Mouse (Mus musculus) limb, embryonic 11.5 days (tissue): ENCODE measurements around the gene Pnkd. TPM values are rescaled to one million over a fixed set of nuclear protein-coding genes. Genes with fewer than 3 reads are reported as not detected.

ENCODE experiments used
- ATAC-seq: fragments of 200-750 bp; cut with Nextera tagmentation; 2 replicates; pipeline ENCODE4 v1.8.0; 2017; ENCODE audit warnings: low read depth; ENCODE audit not compliant: insufficient number of reproducible peaks, low FRiP score, low TSS enrichment
- DNase-seq: peaks from one replicate; pipeline ENCODE4 v3.0.0-alpha.2; 2015; ENCODE audit warnings: low spot score
- H3K27ac ChIP-seq: fragments of 300-500 bp; sonication (generic); replicated peaks from 2 replicates; pipeline ENCODE4 v1.5.1; 2014; ENCODE audit warnings: low read depth, mild to moderate bottlenecking, low read length
- H3K27me3 ChIP-seq: fragments of 300-500 bp; sonication (generic); 2 replicates; pipeline ENCODE4 v1.6.1; 2014; ENCODE audit warnings: mild to moderate bottlenecking, low read length, mixed read lengths; ENCODE audit not compliant: control insufficient read depth, insufficient read depth
- H3K36me3 ChIP-seq: fragments of 300-500 bp; sonication (generic); 2 replicates; pipeline ENCODE4 v1.6.1; 2014; ENCODE audit warnings: mild to moderate bottlenecking, low read length, moderate library complexity, mixed read lengths; ENCODE audit not compliant: control insufficient read depth, insufficient read depth
- H3K4me1 ChIP-seq: fragments of 300-500 bp; sonication (generic); 2 replicates; pipeline ENCODE4 v1.6.1; 2014; ENCODE audit warnings: low read length, mixed read lengths; ENCODE audit not compliant: control insufficient read depth, insufficient read depth
- H3K4me2 ChIP-seq: fragments of 300-500 bp; sonication (generic); 2 replicates; pipeline ENCODE4 v1.6.1; 2014; ENCODE audit warnings: low read depth, mild to moderate bottlenecking, moderate library complexity; ENCODE audit not compliant: severe bottlenecking
- H3K4me3 ChIP-seq: fragments of 300-500 bp; sonication (generic); 2 replicates; pipeline ENCODE4 v1.5.1; 2014; ENCODE audit warnings: low read depth, low read length
- H3K9ac ChIP-seq: fragments of 300-500 bp; sonication (generic); 2 replicates; pipeline ENCODE4 v1.6.1; 2014; ENCODE audit warnings: mild to moderate bottlenecking, low read length
- H3K9me3 ChIP-seq: fragments of 300-500 bp; sonication (generic); 2 replicates; pipeline ENCODE4 v1.6.1; 2016; ENCODE audit warnings: low read length; ENCODE audit not compliant: control insufficient read depth
- WGBS: fragments of 180-500 bp; shearing (Covaris S2); extraction: QIAGEN DNeasy Blood & Tissue Kit; methylation state at CpG from one replicate; pipeline ENCODE4 v1.1.7; 2014; 5-methylcytosine and 5-hydroxymethylcytosine counted together
- polyA plus RNA-seq: library from polyadenylated mRNA; unstranded; fragments of >200 nt; fragmentation: Nextera tagmentation; extraction: Ambion mirVana; gene quantifications from 2 replicates; pipeline ENCODE4 v1.2.1, GENCODE M21; 2014

Gene Pnkd
- polyA plus RNA-seq, 1 experiment from 2014 or later: 119 TPM

- Histone ChIP-seq H3K27me3 (no peaks in the 10 kb centered on the region), H3K36me3 (no peaks in the 10 kb centered on the region), H3K9ac (no peak within 1 kb of the TSS), H3K4me2 (no peak within 1 kb of the TSS), H3K9me3 (no peaks in the 10 kb centered on the region), H3K4me3 (no peak within 1 kb of the TSS), H3K4me1 (peaks cover 4% of the 10 kb centered on the region; the same call in 1 of the 2 replicates), H3K27ac (no peak within 1 kb of the TSS)
- DNase-seq (no peak), ATAC-seq (no peak)
- 66% methylated on average over 8 of the region's 8 CpGs for WGBS
Measured at GRCm38 (mm10) chr1:74374980-74375379, 90.2 kb downstream of the Pnkd start, which contains the start of gene Slc11a1. Gene Slc11a1 (plus strand): TSS chr1:74375195.

- 83% methylated on average over 10 of the region's 10 CpGs for WGBS
- Histone ChIP-seq H3K4me1 (peaks cover 4% of the 10 kb centered on the region; the same call in 1 of the 2 replicates), H3K4me3 (no peak overlapping the region), H3K4me2 (no peak overlapping the region), H3K27me3 (no peaks in the 10 kb centered on the region), H3K9me3 (no peaks in the 10 kb centered on the region), H3K27ac (no peak overlapping the region), H3K9ac (no peak overlapping the region), H3K36me3 (no peaks in the 10 kb centered on the region)
- DNase-seq (no peak), ATAC-seq (no peak)
Measured at GRCm38 (mm10) chr1:74375561-74375960, 90.8 kb downstream of the Pnkd start.

GRCm38 (mm10) chr1:74376396-74376795 is 91.7 kb downstream of the Pnkd start:
- no peaks in the 10 kb centered on the region for H3K9me3 ChIP-seq
- DNase-seq (no peak), ATAC-seq (no peak)
- H3K4me1 ChIP-seq: peaks cover 4% of the 10 kb centered on the region; the same call in 1 of the 2 replicates
- no peak overlapping the region for H3K4me3 ChIP-seq
- H3K27ac ChIP-seq: no peak overlapping the region
- H3K27me3 ChIP-seq: no peaks in the 10 kb centered on the region
- H3K36me3 ChIP-seq: no peaks in the 10 kb centered on the region
- H3K4me2 ChIP-seq: no peak overlapping the region
- H3K9ac ChIP-seq: no peak overlapping the region
- WGBS: 77% methylated on average over 4 of the region's 4 CpGs

- Histone ChIP-seq H3K9ac (no peak overlapping the region), H3K4me1 (peaks cover 4% of the 10 kb centered on the region; the same call in 1 of the 2 replicates), H3K27ac (no peak overlapping the region), H3K4me3 (no peak overlapping the region), H3K27me3 (no peaks in the 10 kb centered on the region), H3K4me2 (no peak overlapping the region), H3K36me3 (no peaks in the 10 kb centered on the region), H3K9me3 (no peaks in the 10 kb centered on the region)
- DNase-seq: no peak
- no peak for ATAC-seq
- WGBS: 85% methylated on average over 7 of the region's 7 CpGs
Measured at GRCm38 (mm10) chr1:74379058-74379504, 94.4 kb downstream of the Pnkd start.

GRCm38 (mm10) chr1:74380484-74380883 is 95.8 kb downstream of the Pnkd start:
- Histone ChIP-seq H3K27ac (no peak overlapping the region), H3K4me3 (no peak overlapping the region), H3K27me3 (no peaks in the 10 kb centered on the region), H3K36me3 (no peaks in the 10 kb centered on the region), H3K9ac (no peak overlapping the region), H3K9me3 (no peaks in the 10 kb centered on the region), H3K4me1 (peaks cover 6% of the 10 kb centered on the region; the same call in 1 of the 2 replicates), H3K4me2 (no peak overlapping the region)
- no peak for DNase-seq
- ATAC-seq: no peak
- WGBS: 88% methylated on average over 5 of the region's 5 CpGs

- no peaks in the 10 kb centered on the region for H3K9me3 ChIP-seq
- no peak overlapping the region for H3K9ac ChIP-seq
- no peak for ATAC-seq
- no peak overlapping the region for H3K4me2 ChIP-seq
- 96% methylated on average over 10 of the region's 10 CpGs for WGBS
- H3K36me3 ChIP-seq: no peaks in the 10 kb centered on the region
- DNase-seq: no peak
- no peak overlapping the region for H3K4me3 ChIP-seq
- no peak overlapping the region for H3K27ac ChIP-seq
- no peaks in the 10 kb centered on the region for H3K27me3 ChIP-seq
- H3K4me1 ChIP-seq: 0 out of 2 replicates have a peak, but pooled peaks cover 2% of the 10 kb centered on the region
Measured at GRCm38 (mm10) chr1:74381588-74382021, 96.9 kb downstream of the Pnkd start.

GRCm38 (mm10) chr1:74383385-74383784 is 98.7 kb downstream of the Pnkd start:
- WGBS: 86% methylated on average over 13 of the region's 13 CpGs
- H3K36me3 ChIP-seq: no peaks in the 10 kb centered on the region
- no peak for DNase-seq

GRCm38 (mm10) chr1:74384525-74384924 is 99.8 kb downstream of the Pnkd start:
- Histone ChIP-seq H3K9me3 (no peaks in the 10 kb centered on the region), H3K27ac (no peak overlapping the region), H3K4me1 (peaks cover 3% of the 10 kb centered on the region; the same call in 1 of the 2 replicates), H3K9ac (no peak overlapping the region), H3K36me3 (no peaks in the 10 kb centered on the region), H3K4me2 (no peak overlapping the region), H3K27me3 (no peaks in the 10 kb centered on the region), H3K4me3 (no peak overlapping the region)
- ATAC-seq (no peak), DNase-seq (no peak)
- WGBS: 86% methylated on average over 8 of the region's 8 CpGs

More at GRCm38 (mm10) chr1:74383385-74383784, 98.7 kb downstream of the Pnkd start:
- no peak for ATAC-seq
- Histone ChIP-seq H3K4me1 (0 out of 2 replicates have a peak, but pooled peaks cover 2% of the 10 kb centered on the region), H3K4me3 (no peak overlapping the region), H3K9me3 (no peaks in the 10 kb centered on the region), H3K4me2 (no peak overlapping the region), H3K27ac (no peak overlapping the region), H3K9ac (no peak overlapping the region), H3K27me3 (no peaks in the 10 kb centered on the region)

- Histone ChIP-seq H3K9me3 (no peaks in the 10 kb centered on the region), H3K4me1 (peaks cover 6% of the 10 kb centered on the region), H3K4me2 (no peak overlapping the region), H3K27me3 (no peaks in the 10 kb centered on the region), H3K36me3 (no peaks in the 10 kb centered on the region), H3K27ac (no peak overlapping the region), H3K4me3 (no peak overlapping the region), H3K9ac (no peak overlapping the region)
- DNase-seq (no peak), ATAC-seq (no peak)
- WGBS: 93% methylated on average over 10 of the region's 10 CpGs
Measured at GRCm38 (mm10) chr1:74385064-74385463, 100.3 kb downstream of the Pnkd start.
